Mouse (Mus musculus) forebrain, embryonic 11.5 days (tissue): Measurements from ENCODE around the gene Slc9a2. TPM values are rescaled to one million over a fixed set of nuclear protein-coding genes. Genes with fewer than 3 reads are reported as not detected.

ENCODE experiments used
- ATAC-seq: fragments of 200-750 bp; cut with Nextera tagmentation; replicated peaks from 2 replicates; pipeline ENCODE4 v1.8.0; 2017; ENCODE audit warnings: moderate TSS enrichment; ENCODE audit not compliant: low FRiP score
- DNase-seq: peaks from one replicate; pipeline ENCODE4 v3.0.0-alpha.2; 2017; ENCODE audit warnings: low spot score
- H3K27ac ChIP-seq: fragments of 300-500 bp; sonication (generic); 2 replicates; pipeline ENCODE4 v1.5.1; 2014; ENCODE audit warnings: low read depth, low read length
- H3K27me3 ChIP-seq: fragments of 300-500 bp; sonication (generic); 2 replicates; pipeline ENCODE4 v1.6.1; 2014; ENCODE audit warnings: mild to moderate bottlenecking, low read length, mixed read lengths; ENCODE audit not compliant: control insufficient read depth, insufficient read depth
- H3K36me3 ChIP-seq: fragments of 300-500 bp; sonication (generic); 2 replicates; pipeline ENCODE4 v1.6.1; 2014; ENCODE audit warnings: mild to moderate bottlenecking, low read length, moderate library complexity, mixed read lengths; ENCODE audit not compliant: control insufficient read depth, insufficient read depth
- H3K4me1 ChIP-seq: fragments of 300-500 bp; sonication (generic); replicated peaks from 2 replicates; pipeline ENCODE4 v1.6.1; 2014; ENCODE audit warnings: low read length, mixed read lengths; ENCODE audit not compliant: control insufficient read depth, insufficient read depth
- H3K4me2 ChIP-seq: fragments of 300-500 bp; sonication (generic); 2 replicates; pipeline ENCODE4 v1.6.1; 2014; ENCODE audit warnings: low read depth, mild to moderate bottlenecking, low read length, moderate library complexity, mixed read lengths; ENCODE audit not compliant: severe bottlenecking
- H3K4me3 ChIP-seq: fragments of 300-500 bp; sonication (generic); 2 replicates; pipeline ENCODE4 v1.5.1; 2014; ENCODE audit warnings: low read depth, low read length
- H3K9ac ChIP-seq: fragments of 300-500 bp; sonication (generic); 2 replicates; pipeline ENCODE4 v1.6.1; 2014; ENCODE audit warnings: low read length
- H3K9me3 ChIP-seq: fragments of 300-500 bp; sonication (generic); 2 replicates; pipeline ENCODE4 v1.6.1; 2016; ENCODE audit warnings: low read length, mixed read lengths; ENCODE audit not compliant: control insufficient read depth
- WGBS: fragments of 180-500 bp; shearing (Covaris S2); extraction: QIAGEN DNeasy Blood & Tissue Kit; methylation state at CpG from one replicate; pipeline ENCODE4 v1.1.7; 2014; 5-methylcytosine and 5-hydroxymethylcytosine counted together
- polyA plus RNA-seq: library from polyadenylated mRNA; unstranded; fragments of >200 nt; fragmentation: Nextera tagmentation; extraction: Ambion mirVana; gene quantifications from 2 replicates; pipeline ENCODE4 v1.2.1, GENCODE M21; 2014

The Slc9a2 gene
- polyA plus RNA-seq, 1 experiment from 2014 or later: not detected

- Histone ChIP-seq H3K4me3 (no peak overlapping the region), H3K9me3 (no peaks in the 10 kb centered on the region), H3K27me3 (no peaks in the 10 kb centered on the region), H3K4me2 (no peak overlapping the region), H3K36me3 (no peaks in the 10 kb centered on the region), H3K4me1 (no peaks in the 10 kb centered on the region), H3K9ac (no peak overlapping the region), H3K27ac (no peak overlapping the region)
- DNase-seq (peak; percentile 59), ATAC-seq (no peak)
- WGBS: 22% methylated on average over 3 of the region's 3 CpGs
Measured at GRCm38 (mm10) chr1:40802759-40803158, 122.4 kb downstream of the Slc9a2 start.

- no peak for ATAC-seq
Measured at GRCm38 (mm10) chr1:40804118-40804517, 123.7 kb downstream of the Slc9a2 start.

GRCm38 (mm10) chr1:40805351-40805750 lies 125.0 kb downstream of the Slc9a2 start, which contains the start of gene Tmem182:
TSS of gene Tmem182 (plus strand) at chr1:40805601.
- H3K27ac ChIP-seq: no peak within 1 kb of the TSS
- no peak within 1 kb of the TSS for H3K4me2 ChIP-seq
- ATAC-seq (no peak), DNase-seq (no peak)
- 75% methylated on average over 9 of the region's 9 CpGs for WGBS
- H3K4me1 ChIP-seq: no peaks in the 10 kb centered on the region
- no peaks in the 10 kb centered on the region for H3K27me3 ChIP-seq
- H3K4me3 ChIP-seq: no peak within 1 kb of the TSS
- no peak within 1 kb of the TSS for H3K9ac ChIP-seq
- H3K36me3 ChIP-seq: no peaks in the 10 kb centered on the region
- H3K9me3 ChIP-seq: no peaks in the 10 kb centered on the region

More at GRCm38 (mm10) chr1:40804118-40804517, 123.7 kb downstream of the Slc9a2 start:
- Histone ChIP-seq H3K27ac (no peak overlapping the region), H3K27me3 (no peaks in the 10 kb centered on the region), H3K4me1 (no peaks in the 10 kb centered on the region), H3K36me3 (no peaks in the 10 kb centered on the region), H3K9ac (no peak overlapping the region), H3K9me3 (no peaks in the 10 kb centered on the region), H3K4me2 (no peak overlapping the region), H3K4me3 (no peak overlapping the region)
- 92% methylated on average over 12 of the region's 12 CpGs for WGBS
- DNase-seq: no peak

GRCm38 (mm10) chr1:40805891-40806290 lies 125.5 kb downstream of the Slc9a2 start:
- Histone ChIP-seq H3K4me3 (no peak overlapping the region), H3K4me1 (no peaks in the 10 kb centered on the region), H3K4me2 (no peak overlapping the region), H3K36me3 (no peaks in the 10 kb centered on the region), H3K27me3 (no peaks in the 10 kb centered on the region), H3K9ac (no peak overlapping the region), H3K9me3 (no peaks in the 10 kb centered on the region), H3K27ac (no peak overlapping the region)
- no peak for DNase-seq
- WGBS: 91% methylated on average over 11 of the region's 11 CpGs
- ATAC-seq: no peak

- Histone ChIP-seq H3K4me1 (no peaks in the 10 kb centered on the region), H3K4me3 (no peak overlapping the region), H3K36me3 (no peaks in the 10 kb centered on the region), H3K9me3 (no peaks in the 10 kb centered on the region), H3K27ac (no peak overlapping the region), H3K9ac (no peak overlapping the region), H3K4me2 (no peak overlapping the region), H3K27me3 (no peaks in the 10 kb centered on the region)
- 92% methylated on average over 3 of the region's 3 CpGs for WGBS
- DNase-seq (no peak), ATAC-seq (no peak)
Measured at GRCm38 (mm10) chr1:40808643-40809042, 128.3 kb downstream of the Slc9a2 start.

GRCm38 (mm10) chr1:40815071-40815845 lies 134.9 kb downstream of the Slc9a2 start:
- 77% methylated on average over 16 of the region's 16 CpGs for WGBS
- Histone ChIP-seq H3K4me1 (no peaks in the 10 kb centered on the region), H3K9me3 (no peaks in the 10 kb centered on the region), H3K9ac (no peak overlapping the region), H3K27ac (no peak overlapping the region), H3K27me3 (no peaks in the 10 kb centered on the region), H3K4me3 (no peak overlapping the region), H3K36me3 (no peaks in the 10 kb centered on the region), H3K4me2 (no peak overlapping the region)
- DNase-seq: no peak
- no peak for ATAC-seq

Other genes with a start within 250 kb of the Slc9a2 start
- not detected in 2 replicates for gene Il18r1, start 215.0 kb upstream of the Slc9a2 start, polyA plus RNA-seq
- gene Il18rap, start 165.2 kb upstream of the Slc9a2 start, polyA plus RNA-seq: 0.39 and 0.92 TPM in 2 replicates
- not detected in 2 replicates for gene Slc9a4, start 100.5 kb upstream of the Slc9a2 start, polyA plus RNA-seq
- 2.8 and 3.3 TPM in 2 replicates for gene Mfsd9, start 110.1 kb downstream of the Slc9a2 start, polyA plus RNA-seq
- not detected in 2 replicates for gene Tmem182, start 125.0 kb downstream of the Slc9a2 start, polyA plus RNA-seq